Mouse (Mus musculus): ENCODE data around the gene Cit. TPM values are rescaled to one million over a fixed set of nuclear protein-coding genes. Genes with fewer than 3 reads are reported as not detected.

The Cit gene
- polyA plus RNA-seq, 1 experiment, result 47.3 TPM

- WGBS, result 88% methylated on average over 23 of the region's 23 CpGs
- no peaks in the 10 kb centered on the region for H3K27me3 ChIP-seq (ENCODE audit: control insufficient read depth, insufficient read depth, low read length)
- H3K27ac ChIP-seq (ENCODE audit: insufficient read depth, low read length), result no peak overlapping the region
- H3K4me1 ChIP-seq (ENCODE audit: control insufficient read depth, insufficient read depth, low read length), result peaks cover 23% of the 10 kb centered on the region
- DNase-seq, result no peak
- H3K4me3 ChIP-seq (replicated peaks; ENCODE audit: insufficient read depth, low read depth, low read length), result no peak overlapping the region
- TF ChIP-seq CTCF (IDR thresholded peaks at IDR 0.05; ENCODE audit: borderline replicate concordance, insufficient read depth, low read depth, low read length), result no peak
- no peak for TF ChIP-seq POLR2A (IDR thresholded peaks at IDR 0.05; ENCODE audit: borderline replicate concordance, insufficient read depth, low read length)
These were observed 73.7 kb downstream of the Cit start for GRCm38 (mm10) chr5:115918597-115919351.

- 67% methylated on average over 9 of the region's 9 CpGs for WGBS
- Histone ChIP-seq H3K27me3 (ENCODE audit: control insufficient read depth, insufficient read depth, low read length) (no peaks in the 10 kb centered on the region), H3K4me3 (replicated peaks; ENCODE audit: insufficient read depth, low read depth, low read length) (no peak overlapping the region), H3K4me1 (ENCODE audit: control insufficient read depth, insufficient read depth, low read length) (peaks cover 22% of the 10 kb centered on the region), H3K27ac (ENCODE audit: insufficient read depth, low read length) (no peak overlapping the region)
- DNase-seq, result no peak
- TF ChIP-seq CTCF (IDR thresholded peaks at IDR 0.05; ENCODE audit: borderline replicate concordance, insufficient read depth, low read depth, low read length) (no peak), POLR2A (IDR thresholded peaks at IDR 0.05; ENCODE audit: borderline replicate concordance, insufficient read depth, low read length) (no peak)
These were observed 76.9 kb downstream of the Cit start for GRCm38 (mm10) chr5:115921990-115922389.

GRCm38 (mm10) chr5:115924946-115925345 lies 79.9 kb downstream of the Cit start:
- no peak for TF ChIP-seq CTCF (IDR thresholded peaks at IDR 0.05; ENCODE audit: borderline replicate concordance, insufficient read depth, low read depth, low read length)
- TF ChIP-seq POLR2A (IDR thresholded peaks at IDR 0.05; ENCODE audit: borderline replicate concordance, insufficient read depth, low read length), result no peak
- Histone ChIP-seq H3K27me3 (ENCODE audit: control insufficient read depth, insufficient read depth, low read length) (no peaks in the 10 kb centered on the region), H3K4me3 (replicated peaks; ENCODE audit: insufficient read depth, low read depth, low read length) (no peak overlapping the region), H3K4me1 (ENCODE audit: control insufficient read depth, insufficient read depth, low read length) (peaks cover 22% of the 10 kb centered on the region), H3K27ac (ENCODE audit: insufficient read depth, low read length) (no peak overlapping the region)
- WGBS, result 56% methylated on average over 7 of the region's 7 CpGs
- DNase-seq, result no peak

- TF ChIP-seq POLR2A (IDR thresholded peaks at IDR 0.05; ENCODE audit: borderline replicate concordance, insufficient read depth, low read length) (no peak), CTCF (IDR thresholded peaks at IDR 0.05; ENCODE audit: borderline replicate concordance, insufficient read depth, low read depth, low read length) (peak; percentile 31; the same call in 1 of the 2 replicates)
- 70% methylated on average over 16 of the region's 16 CpGs for WGBS
- no peak overlapping the region for H3K4me3 ChIP-seq (replicated peaks; ENCODE audit: insufficient read depth, low read depth, low read length)
- DNase-seq, result no peak
- peaks cover 6% of the 10 kb centered on the region for H3K4me1 ChIP-seq (ENCODE audit: control insufficient read depth, insufficient read depth, low read length)
- H3K27ac ChIP-seq (ENCODE audit: insufficient read depth, low read length), result no peak overlapping the region
- no peaks in the 10 kb centered on the region for H3K27me3 ChIP-seq (ENCODE audit: control insufficient read depth, insufficient read depth, low read length)
These were observed 83.9 kb downstream of the Cit start for GRCm38 (mm10) chr5:115928786-115929507.

GRCm38 (mm10) chr5:115932325-115932724 lies 87.2 kb downstream of the Cit start:
- Histone ChIP-seq H3K4me3 (replicated peaks; ENCODE audit: insufficient read depth, low read depth, low read length) (no peak overlapping the region), H3K27ac (ENCODE audit: insufficient read depth, low read length) (no peak overlapping the region), H3K4me1 (ENCODE audit: control insufficient read depth, insufficient read depth, low read length) (no peaks in the 10 kb centered on the region), H3K27me3 (ENCODE audit: control insufficient read depth, insufficient read depth, low read length) (no peaks in the 10 kb centered on the region)
- WGBS, result 95% methylated on average over 11 of the region's 11 CpGs
- TF ChIP-seq POLR2A (IDR thresholded peaks at IDR 0.05; ENCODE audit: borderline replicate concordance, insufficient read depth, low read length) (no peak), CTCF (IDR thresholded peaks at IDR 0.05; ENCODE audit: borderline replicate concordance, insufficient read depth, low read depth, low read length) (no peak)
- no peak for DNase-seq

DNA sequence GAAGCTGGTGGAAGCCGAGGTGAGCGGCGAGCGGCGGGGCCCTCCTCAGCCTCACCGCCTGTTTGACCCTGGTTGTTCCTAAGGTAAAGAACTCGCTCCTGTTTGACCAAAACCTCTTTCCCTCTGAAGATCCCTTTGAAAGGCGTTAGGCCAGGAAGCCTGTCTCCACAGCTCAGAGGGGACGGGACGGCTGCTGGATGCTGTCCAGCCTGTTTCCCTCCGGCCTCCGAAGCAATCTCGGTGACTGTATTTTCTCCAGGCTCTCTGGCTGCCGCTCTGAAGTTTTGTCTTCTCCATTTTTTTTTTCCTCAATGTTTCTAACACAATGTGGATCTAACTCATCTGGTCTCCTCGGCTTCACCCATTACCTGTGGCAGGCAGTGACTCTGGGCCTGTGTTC lies 91.8 kb downstream of the Cit start:
- TF ChIP-seq CTCF (IDR thresholded peaks at IDR 0.05; ENCODE audit: borderline replicate concordance, insufficient read depth, low read depth, low read length), result no peak
- TF ChIP-seq POLR2A (IDR thresholded peaks at IDR 0.05; ENCODE audit: borderline replicate concordance, insufficient read depth, low read length), result no peak
- H3K27me3 ChIP-seq (ENCODE audit: control insufficient read depth, insufficient read depth, low read length), result no peaks in the 10 kb centered on the region
- H3K4me1 ChIP-seq (ENCODE audit: control insufficient read depth, insufficient read depth, low read length), result no peaks in the 10 kb centered on the region
- H3K4me3 ChIP-seq (replicated peaks; ENCODE audit: insufficient read depth, low read depth, low read length), result no peak overlapping the region
- 73% methylated on average over 15 of the region's 15 CpGs for WGBS
- H3K27ac ChIP-seq (ENCODE audit: insufficient read depth, low read length), result no peak overlapping the region
- no peak for DNase-seq

GRCm38 (mm10) chr5:115937566-115937965 lies 92.5 kb downstream of the Cit start:
- WGBS, result 86% methylated on average over 6 of the region's 6 CpGs
- TF ChIP-seq POLR2A (IDR thresholded peaks at IDR 0.05; ENCODE audit: borderline replicate concordance, insufficient read depth, low read length) (no peak), CTCF (IDR thresholded peaks at IDR 0.05; ENCODE audit: borderline replicate concordance, insufficient read depth, low read depth, low read length) (no peak)
- H3K4me1 ChIP-seq (ENCODE audit: control insufficient read depth, insufficient read depth, low read length), result no peaks in the 10 kb centered on the region

DNA sequence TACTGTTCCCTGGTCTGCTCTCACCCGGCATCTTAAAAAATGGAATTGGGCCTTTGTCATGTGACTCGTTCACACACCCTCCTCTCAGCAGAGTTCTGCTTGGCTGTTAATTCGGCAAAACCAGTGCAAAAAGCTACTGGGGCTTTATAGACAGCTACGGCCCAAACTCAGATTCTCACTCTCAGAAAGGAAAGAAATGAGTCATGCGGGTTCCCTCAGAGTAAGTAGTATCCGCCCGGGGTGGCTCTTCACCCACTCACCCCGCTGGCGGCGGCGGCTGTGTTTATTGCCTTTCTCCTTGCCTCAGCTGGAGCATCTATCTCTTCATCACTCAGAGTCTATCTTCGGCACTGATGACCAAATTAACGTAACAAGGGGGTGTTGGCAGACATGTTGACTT lies 93.9 kb downstream of the Cit start:
- TF ChIP-seq CTCF (IDR thresholded peaks at IDR 0.05; ENCODE audit: borderline replicate concordance, insufficient read depth, low read depth, low read length) (no peak), POLR2A (IDR thresholded peaks at IDR 0.05; ENCODE audit: borderline replicate concordance, insufficient read depth, low read length) (no peak)
- Histone ChIP-seq H3K4me3 (replicated peaks; ENCODE audit: insufficient read depth, low read depth, low read length) (no peak overlapping the region), H3K27me3 (ENCODE audit: control insufficient read depth, insufficient read depth, low read length) (no peaks in the 10 kb centered on the region), H3K4me1 (ENCODE audit: control insufficient read depth, insufficient read depth, low read length) (no peaks in the 10 kb centered on the region), H3K27ac (ENCODE audit: insufficient read depth, low read length) (no peak overlapping the region)
- no peak for DNase-seq
- WGBS, result 94% methylated on average over 13 of the region's 13 CpGs

More at GRCm38 (mm10) chr5:115937566-115937965, 92.5 kb downstream of the Cit start:
- Histone ChIP-seq H3K4me3 (replicated peaks; ENCODE audit: insufficient read depth, low read depth, low read length) (no peak overlapping the region), H3K27me3 (ENCODE audit: control insufficient read depth, insufficient read depth, low read length) (no peaks in the 10 kb centered on the region), H3K27ac (ENCODE audit: insufficient read depth, low read length) (no peak overlapping the region)
- no peak for DNase-seq
